Mouse (Mus musculus) embryonic facial prominence, embryonic 14.5 days (tissue): ENCODE data around the gene Ccnc. TPM values are rescaled to one million over a fixed set of nuclear protein-coding genes. Genes with fewer than 3 reads are reported as not detected.

Experiments
- ATAC-seq: fragments of 200-750 bp; cut with Nextera tagmentation; 2 replicates; pipeline ENCODE4 v1.8.0; 2017; ENCODE audit warnings: low read depth, moderate number of reproducible peaks, moderate TSS enrichment
- DNase-seq: peaks from one replicate; pipeline ENCODE4 v3.0.0-alpha.2; 2015; ENCODE audit warnings: low spot score
- H3K27ac ChIP-seq: fragments of 300-500 bp; sonication (generic); replicated peaks from 2 replicates; pipeline ENCODE4 v1.5.1; 2014; ENCODE audit warnings: low read depth, mild to moderate bottlenecking, low read length, moderate library complexity
- H3K27me3 ChIP-seq: fragments of 300-500 bp; sonication (generic); replicated peaks from 2 replicates; pipeline ENCODE4 v1.6.1; 2014; ENCODE audit warnings: low read length; ENCODE audit not compliant: control insufficient read depth, insufficient read depth
- H3K36me3 ChIP-seq: fragments of 300-500 bp; sonication (generic); 2 replicates; pipeline ENCODE4 v1.6.1; 2014; ENCODE audit warnings: low read length, mixed read lengths; ENCODE audit not compliant: control insufficient read depth, insufficient read depth
- H3K4me1 ChIP-seq: fragments of 300-500 bp; sonication (generic); 2 replicates; pipeline ENCODE4 v1.6.1; 2014; ENCODE audit warnings: antibody characterized with exemption, low read length; ENCODE audit not compliant: control insufficient read depth, insufficient read depth
- H3K4me2 ChIP-seq: fragments of 300-500 bp; sonication (generic); 2 replicates; pipeline ENCODE4 v1.6.1; 2014; ENCODE audit warnings: low read depth, mild to moderate bottlenecking, low read length, moderate library complexity, mixed read lengths
- H3K4me3 ChIP-seq: fragments of 300-500 bp; sonication (generic); 2 replicates; pipeline ENCODE4 v1.5.1; 2014; ENCODE audit warnings: low read depth, mild to moderate bottlenecking, low read length
- H3K9ac ChIP-seq: fragments of 300-500 bp; sonication (generic); 2 replicates; pipeline ENCODE4 v1.6.1; 2014; ENCODE audit warnings: low read depth, mild to moderate bottlenecking, low read length, moderate library complexity, mixed read lengths
- H3K9me3 ChIP-seq: fragments of 300-500 bp; sonication (generic); 2 replicates; pipeline ENCODE4 v1.6.1; 2016; ENCODE audit warnings: low read length; ENCODE audit not compliant: control insufficient read depth
- WGBS: fragments of 180-500 bp; shearing (Covaris S2); extraction: QIAGEN DNeasy Blood & Tissue Kit; methylation state at CpG from one replicate; pipeline ENCODE4 v1.1.7; 2014; 5-methylcytosine and 5-hydroxymethylcytosine counted together
- polyA plus RNA-seq: library from polyadenylated mRNA; unstranded; fragments of >200 nt; fragmentation: Nextera tagmentation; extraction: Ambion mirVana; gene quantifications from 2 replicates; pipeline ENCODE4 v1.2.1, GENCODE M21; 2014

The Ccnc gene
- polyA plus RNA-seq, 1 experiment from 2014 or later: 42.1 TPM

DNA sequence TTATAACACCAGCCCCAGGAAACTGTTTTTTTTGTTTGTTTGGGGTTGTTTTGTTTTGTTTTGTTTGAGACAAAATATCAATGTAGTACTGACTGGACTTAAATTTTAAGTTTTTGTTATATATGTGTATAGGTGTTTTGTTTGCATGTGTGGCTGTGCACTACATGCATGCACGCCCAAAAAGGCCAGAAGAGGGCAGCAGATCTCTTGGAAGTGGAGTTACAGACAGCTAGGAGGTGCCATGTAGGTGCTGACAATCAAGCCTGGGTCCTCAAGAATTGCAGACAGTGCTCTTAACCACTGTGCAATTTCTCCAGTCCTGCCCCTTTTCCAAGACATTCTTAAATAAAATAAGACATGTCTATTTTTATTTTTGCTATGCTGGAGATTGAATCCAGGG lies 31.4 kb downstream of the Ccnc start:
- Histone ChIP-seq H3K27ac (no peak overlapping the region), H3K4me2 (no peak overlapping the region), H3K4me3 (no peak overlapping the region), H3K4me1 (0 out of 2 replicates have a peak, but pooled peaks cover 4% of the 10 kb centered on the region), H3K9me3 (0 out of 2 replicates have a peak, but pooled peaks cover 3% of the 10 kb centered on the region), H3K9ac (no peak overlapping the region), H3K36me3 (peaks cover 5% of the 10 kb centered on the region; the same call in 1 of the 2 replicates), H3K27me3 (no peaks in the 10 kb centered on the region)
- ATAC-seq (no peak), DNase-seq (no peak)
- WGBS: 56% methylated on average over 1 of the region's 1 CpGs

GRCm38 (mm10) chr4:21761416-21762160 lies 34.1 kb downstream of the Ccnc start:
- no peak overlapping the region for H3K27ac ChIP-seq
- 0 out of 2 replicates have a peak, but pooled peaks cover 4% of the 10 kb centered on the region for H3K4me1 ChIP-seq
- H3K4me3 ChIP-seq: no peak overlapping the region
- DNase-seq (peak; percentile 73), ATAC-seq (peak; percentile 53; the same call in 1 of the 2 replicates)
- H3K36me3 ChIP-seq: peaks cover 5% of the 10 kb centered on the region; the same call in 1 of the 2 replicates
- no peaks in the 10 kb centered on the region for H3K27me3 ChIP-seq
- 62% methylated on average over 9 of the region's 9 CpGs for WGBS
- H3K9me3 ChIP-seq: 0 out of 2 replicates have a peak, but pooled peaks cover 3% of the 10 kb centered on the region
- no peak overlapping the region for H3K9ac ChIP-seq
- no peak overlapping the region for H3K4me2 ChIP-seq

DNA sequence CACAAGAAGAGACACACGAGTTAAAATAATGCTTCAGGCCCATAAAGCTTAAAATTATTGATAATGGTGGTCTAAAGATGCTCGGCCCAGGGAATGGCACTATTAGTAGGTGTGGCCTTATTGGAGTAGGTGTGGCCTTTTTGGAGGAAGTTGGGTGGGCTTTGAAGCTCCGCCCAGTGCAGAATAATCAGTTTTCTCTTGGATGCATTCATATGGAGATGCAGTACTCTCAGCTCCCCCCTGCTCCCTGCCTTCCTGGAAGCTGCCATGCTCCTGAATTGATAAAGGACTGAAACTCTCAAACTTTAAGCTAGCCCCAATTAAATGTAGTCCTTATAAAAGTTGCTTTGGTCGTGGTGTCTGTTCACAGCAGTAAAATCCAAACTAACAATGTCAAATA lies 36.3 kb downstream of the Ccnc start:
- Histone ChIP-seq H3K4me1 (0 out of 2 replicates have a peak, but pooled peaks cover 4% of the 10 kb centered on the region), H3K27ac (no peak overlapping the region), H3K9ac (no peak overlapping the region), H3K9me3 (0 out of 2 replicates have a peak, but pooled peaks cover 2% of the 10 kb centered on the region), H3K36me3 (peaks cover 5% of the 10 kb centered on the region; the same call in 1 of the 2 replicates), H3K4me3 (no peak overlapping the region), H3K4me2 (no peak overlapping the region), H3K27me3 (no peaks in the 10 kb centered on the region)
- WGBS: 76% methylated on average over 4 of the region's 4 CpGs
- no peak for ATAC-seq
- DNase-seq: no peak

DNA sequence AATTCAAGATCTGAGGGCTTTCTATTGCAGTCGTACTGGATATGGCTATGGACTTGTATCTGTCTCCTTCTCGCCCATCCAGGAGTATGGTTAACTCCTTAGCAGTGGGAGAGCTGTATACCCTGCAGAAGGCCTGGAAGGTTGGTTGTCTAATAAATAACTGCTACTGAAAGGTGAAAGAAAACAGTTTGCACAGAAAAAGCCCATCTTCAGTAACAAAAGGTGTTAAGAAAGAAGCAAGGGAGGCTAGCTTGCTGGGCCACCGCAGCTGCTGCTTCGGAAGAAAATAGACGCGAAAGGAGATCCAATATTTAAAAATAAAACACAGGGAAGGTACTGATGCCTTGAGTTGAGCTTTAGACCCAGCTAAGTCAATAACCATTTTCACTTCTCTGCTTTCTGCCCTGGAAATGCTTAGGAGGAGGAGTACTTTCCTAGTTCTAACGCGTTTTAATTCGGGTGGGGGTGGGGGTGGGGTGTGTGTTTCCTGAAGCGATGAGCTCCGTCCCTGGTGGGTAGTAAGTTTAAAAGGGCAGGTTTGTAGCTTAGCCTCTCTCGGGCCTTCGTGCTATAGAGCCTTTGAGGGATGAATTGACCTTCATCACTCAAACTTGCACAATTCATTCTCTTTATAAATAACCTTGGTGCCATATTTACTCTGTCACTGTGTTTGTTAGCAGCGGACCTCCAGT lies 38.8 kb downstream of the Ccnc start:
- no peak overlapping the region for H3K27ac ChIP-seq
- peak overlapping the region; percentile 66 for H3K9ac ChIP-seq
- 0 out of 2 replicates have a peak, but pooled peaks cover 4% of the 10 kb centered on the region for H3K4me1 ChIP-seq
- H3K4me2 ChIP-seq: peak overlapping the region; percentile 69
- H3K4me3 ChIP-seq: peak overlapping the region; percentile 54
- ATAC-seq (0 out of 2 replicates have a peak, but pooled peaks have one; percentile 10), DNase-seq (no peak)
- H3K27me3 ChIP-seq: no peaks in the 10 kb centered on the region
- no peaks in the 10 kb centered on the region for H3K9me3 ChIP-seq
- WGBS: 25% methylated on average over 14 of the region's 14 CpGs
- H3K36me3 ChIP-seq: no peaks in the 10 kb centered on the region

DNA sequence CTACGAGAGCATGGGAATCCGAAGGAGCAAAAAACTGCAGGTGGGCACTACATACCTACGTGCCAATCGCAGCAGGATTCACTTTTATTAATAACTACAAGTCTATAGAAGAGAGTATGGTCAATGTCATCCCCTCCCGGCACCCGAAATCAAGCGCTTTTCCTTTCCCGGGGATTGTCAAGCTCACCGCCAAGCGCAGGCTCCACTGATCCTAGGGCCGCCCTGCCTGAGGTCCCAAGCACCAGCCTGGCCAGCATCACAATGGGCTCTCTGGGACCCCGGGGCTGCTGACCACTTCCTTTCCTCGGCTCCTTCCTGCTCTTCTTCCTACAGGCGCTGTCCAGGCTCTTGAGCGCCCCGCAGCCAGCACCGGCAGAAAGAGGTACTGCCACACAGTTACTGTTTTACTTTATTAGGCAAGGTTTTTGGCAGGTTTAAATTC lies 39.4 kb downstream of the Ccnc start, which contains the start of the genes Usp45 and Tstd3:
TSS of gene Usp45 (plus strand) at position 294 of the 442 bp plus-strand sequence.
TSS of gene Tstd3 (minus strand) at position 350 of the 442 bp plus-strand sequence.
- WGBS: 2% methylated on average over 17 of the region's 17 CpGs
- Histone ChIP-seq H3K36me3 (no peaks in the 10 kb centered on the region), H3K27ac (no peak within 1 kb of the TSS), H3K9ac (peak within 1 kb of the TSS; percentile 66), H3K9me3 (no peaks in the 10 kb centered on the region), H3K4me1 (no peaks in the 10 kb centered on the region), H3K27me3 (no peaks in the 10 kb centered on the region), H3K4me2 (peak within 1 kb of the TSS; percentile 69), H3K4me3 (peak within 1 kb of the TSS; percentile 54)
- ATAC-seq (peak; percentile 95), DNase-seq (peak; percentile 86)

DNA sequence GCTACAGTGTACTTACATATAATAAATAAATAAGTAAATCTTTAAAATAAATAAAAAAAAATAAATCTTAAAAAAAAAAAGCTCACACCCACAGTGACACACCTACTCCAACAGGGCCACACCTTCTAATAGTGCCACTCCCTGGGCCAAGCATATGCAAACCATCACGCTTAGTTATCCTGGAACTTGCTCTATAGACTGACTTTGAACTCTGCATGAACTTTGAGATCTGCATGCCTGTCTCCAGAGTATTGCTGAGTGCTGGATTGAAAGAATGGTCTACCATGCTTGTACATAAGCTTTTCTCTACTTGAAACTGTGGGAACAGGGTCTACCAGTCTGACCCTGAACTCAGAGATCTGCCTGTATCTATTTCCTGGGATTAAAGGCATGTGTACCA lies 43.6 kb downstream of the Ccnc start:
- H3K4me2 ChIP-seq: no peak overlapping the region
- H3K27me3 ChIP-seq: no peaks in the 10 kb centered on the region
- no peak overlapping the region for H3K4me3 ChIP-seq
- no peak overlapping the region for H3K9ac ChIP-seq
- ATAC-seq (no peak), DNase-seq (no peak)
- 67% methylated on average over 1 of the region's 1 CpGs for WGBS
- no peak overlapping the region for H3K27ac ChIP-seq
- H3K4me1 ChIP-seq: no peaks in the 10 kb centered on the region
- no peaks in the 10 kb centered on the region for H3K9me3 ChIP-seq
- H3K36me3 ChIP-seq: no peaks in the 10 kb centered on the region

DNA sequence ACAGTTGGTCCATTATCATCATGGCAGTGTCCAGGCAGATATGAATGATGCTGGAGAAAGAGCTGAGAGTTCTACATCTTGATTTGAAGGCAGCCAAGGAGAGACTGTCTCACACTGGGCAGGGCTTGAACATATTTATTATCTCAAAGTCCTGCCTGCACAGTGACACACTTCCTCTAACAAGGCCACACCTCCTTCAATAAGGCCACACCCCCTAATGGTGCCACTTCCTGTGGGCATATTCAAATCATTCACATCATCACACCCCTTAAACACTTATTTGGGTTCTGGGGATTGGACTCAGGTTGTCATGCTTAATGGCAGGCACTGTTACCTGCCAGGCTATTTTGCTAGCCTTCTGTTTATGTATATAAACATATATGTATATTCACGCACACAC lies 44.8 kb downstream of the Ccnc start:
- Histone ChIP-seq H3K9me3 (no peaks in the 10 kb centered on the region), H3K9ac (no peak overlapping the region), H3K4me2 (no peak overlapping the region), H3K27ac (no peak overlapping the region), H3K36me3 (no peaks in the 10 kb centered on the region), H3K4me1 (peaks cover 3% of the 10 kb centered on the region; the same call in 1 of the 2 replicates), H3K27me3 (no peaks in the 10 kb centered on the region), H3K4me3 (no peak overlapping the region)
- DNase-seq (no peak), ATAC-seq (no peak)
- WGBS: 98% methylated on average over 1 of the region's 1 CpGs

- peak overlapping the region; percentile 72 for H3K4me3 ChIP-seq
- ATAC-seq (peak; percentile 98), DNase-seq (peak; percentile 95)
- no peaks in the 10 kb centered on the region for H3K9me3 ChIP-seq
- peaks cover 6% of the 10 kb centered on the region; the same call in 1 of the 2 replicates for H3K4me1 ChIP-seq
- H3K9ac ChIP-seq: peak overlapping the region; percentile 87
- no peak overlapping the region for H3K27ac ChIP-seq
- no peaks in the 10 kb centered on the region for H3K27me3 ChIP-seq
- peaks cover 8% of the 10 kb centered on the region for H3K36me3 ChIP-seq
- H3K4me2 ChIP-seq: peak overlapping the region; percentile 74
- WGBS: under 1% methylated on average over 32 of the region's 46 CpGs
Observed at GRCm38 (mm10) chr4:21776091-21776945, 48.8 kb downstream of the Ccnc start.
